Mouse (Mus musculus): ENCODE data around the gene Tubgcp4. TPM values are rescaled to one million over a fixed set of nuclear protein-coding genes. Genes with fewer than 3 reads are reported as not detected.

The Tubgcp4 gene
- polyA plus RNA-seq, 1 experiment from 2014 or later, result 27.4 TPM

- H3K27me3 ChIP-seq, result no peaks in the 10 kb centered on the region
- no peaks in the 10 kb centered on the region for H3K9me3 ChIP-seq (replicated peaks)
- no peak overlapping the region for H3K4me2 ChIP-seq
- no peaks in the 10 kb centered on the region for H3K4me1 ChIP-seq (replicated peaks)
- no peak overlapping the region for H3K4me3 ChIP-seq
- no peak for ATAC-seq (replicated peaks; ENCODE audit: insufficient number of reproducible peaks, insufficient read depth, low FRiP score, low read depth)
- WGBS, result 91% methylated on average over 3 of the region's 3 CpGs
- H3K36me3 ChIP-seq, result peaks cover 58% of the 10 kb centered on the region
- H3K9ac ChIP-seq, result no peak overlapping the region
- no peak overlapping the region for H3K27ac ChIP-seq
Observed at GRCm38 (mm10) chr2:121206541-121206940, 36.1 kb downstream of the Tubgcp4 start.

- no peak overlapping the region for H3K4me2 ChIP-seq
- no peaks in the 10 kb centered on the region for H3K9me3 ChIP-seq (replicated peaks)
- peaks cover 46% of the 10 kb centered on the region for H3K36me3 ChIP-seq
- H3K4me3 ChIP-seq, result no peak overlapping the region
- 58% methylated on average over 3 of the region's 3 CpGs for WGBS
- H3K27ac ChIP-seq, result no peak overlapping the region
- no peak for ATAC-seq (replicated peaks; ENCODE audit: insufficient number of reproducible peaks, insufficient read depth, low FRiP score, low read depth)
- no peaks in the 10 kb centered on the region for H3K27me3 ChIP-seq
- no peaks in the 10 kb centered on the region; the same call in 1 of the 2 replicates for H3K4me1 ChIP-seq (replicated peaks)
- H3K9ac ChIP-seq, result no peak overlapping the region
Observed at GRCm38 (mm10) chr2:121214491-121214890, 44.0 kb downstream of the Tubgcp4 start.

- Histone ChIP-seq H3K4me3 (no peak overlapping the region), H3K27ac (no peak overlapping the region), H3K4me2 (no peak overlapping the region), H3K9me3 (replicated peaks) (no peaks in the 10 kb centered on the region), H3K9ac (no peak overlapping the region), H3K36me3 (peaks cover 67% of the 10 kb centered on the region), H3K27me3 (no peaks in the 10 kb centered on the region), H3K4me1 (replicated peaks) (no peaks in the 10 kb centered on the region; the same call in 1 of the 2 replicates)
- no peak for ATAC-seq (replicated peaks; ENCODE audit: insufficient number of reproducible peaks, insufficient read depth, low FRiP score, low read depth)
Observed at GRCm38 (mm10) chr2:121219177-121219576, 48.7 kb downstream of the Tubgcp4 start.

- H3K9me3 ChIP-seq (replicated peaks), result no peaks in the 10 kb centered on the region
- no peak overlapping the region for H3K27ac ChIP-seq
- no peaks in the 10 kb centered on the region for H3K4me1 ChIP-seq (replicated peaks)
- no peaks in the 10 kb centered on the region for H3K27me3 ChIP-seq
- H3K4me3 ChIP-seq, result no peak overlapping the region
- no peak overlapping the region for H3K9ac ChIP-seq
- ATAC-seq (replicated peaks; ENCODE audit: insufficient number of reproducible peaks, insufficient read depth, low FRiP score, low read depth), result no peak
- no peak overlapping the region for H3K4me2 ChIP-seq
- peaks cover 60% of the 10 kb centered on the region for H3K36me3 ChIP-seq
Observed at GRCm38 (mm10) chr2:121219994-121220393, 49.5 kb downstream of the Tubgcp4 start.

GRCm38 (mm10) chr2:121223010-121223409 is 52.6 kb downstream of the Tubgcp4 start:
- H3K27me3 ChIP-seq, result no peaks in the 10 kb centered on the region
- WGBS, result 94% methylated on average over 2 of the region's 2 CpGs
- H3K27ac ChIP-seq, result no peak overlapping the region
- no peak overlapping the region for H3K9ac ChIP-seq
- H3K4me2 ChIP-seq, result no peak overlapping the region
- no peak overlapping the region for H3K4me3 ChIP-seq
- no peak for ATAC-seq (replicated peaks; ENCODE audit: insufficient number of reproducible peaks, insufficient read depth, low FRiP score, low read depth)
- peaks cover 65% of the 10 kb centered on the region for H3K36me3 ChIP-seq
- no peaks in the 10 kb centered on the region for H3K9me3 ChIP-seq (replicated peaks)
- H3K4me1 ChIP-seq (replicated peaks), result no peaks in the 10 kb centered on the region

GRCm38 (mm10) chr2:121228135-121228534 is 57.7 kb downstream of the Tubgcp4 start:
- Histone ChIP-seq H3K36me3 (peaks cover 62% of the 10 kb centered on the region), H3K4me2 (no peak overlapping the region), H3K9me3 (replicated peaks) (no peaks in the 10 kb centered on the region), H3K27ac (no peak overlapping the region), H3K4me3 (no peak overlapping the region), H3K4me1 (replicated peaks) (no peaks in the 10 kb centered on the region), H3K27me3 (no peaks in the 10 kb centered on the region), H3K9ac (no peak overlapping the region)
- 86% methylated on average over 4 of the region's 4 CpGs for whole genome bisulfite sequencing
- no peak for ATAC-seq (replicated peaks; ENCODE audit: insufficient number of reproducible peaks, insufficient read depth, low FRiP score, low read depth)

- Histone ChIP-seq H3K4me1 (replicated peaks) (peaks cover 6% of the 10 kb centered on the region; the same call in 1 of the 2 replicates), H3K36me3 (peaks cover 61% of the 10 kb centered on the region), H3K9me3 (replicated peaks) (no peaks in the 10 kb centered on the region), H3K4me2 (no peak overlapping the region), H3K27ac (no peak overlapping the region), H3K4me3 (no peak overlapping the region), H3K9ac (no peak overlapping the region), H3K27me3 (no peaks in the 10 kb centered on the region)
- 52% methylated on average over 8 of the region's 8 CpGs for WGBS
- no peak for ATAC-seq (replicated peaks; ENCODE audit: insufficient number of reproducible peaks, insufficient read depth, low FRiP score, low read depth)
Observed at GRCm38 (mm10) chr2:121235460-121236072, 65.1 kb downstream of the Tubgcp4 start.

GRCm38 (mm10) chr2:121239426-121239825 is 69.0 kb downstream of the Tubgcp4 start:
- H3K4me3 ChIP-seq, result no peak overlapping the region
- no peaks in the 10 kb centered on the region for H3K27me3 ChIP-seq
- no peak overlapping the region for H3K27ac ChIP-seq
- no peaks in the 10 kb centered on the region for H3K9me3 ChIP-seq (replicated peaks)
- peaks cover 53% of the 10 kb centered on the region for H3K36me3 ChIP-seq
- peaks cover 11% of the 10 kb centered on the region; the same call in 1 of the 2 replicates for H3K4me1 ChIP-seq (replicated peaks)
- WGBS, result 67% methylated on average over 4 of the region's 4 CpGs
- no peak overlapping the region for H3K4me2 ChIP-seq
- no peak for ATAC-seq (replicated peaks; ENCODE audit: insufficient number of reproducible peaks, insufficient read depth, low FRiP score, low read depth)
- no peak overlapping the region for H3K9ac ChIP-seq

- no peak for ATAC-seq (replicated peaks; ENCODE audit: insufficient number of reproducible peaks, insufficient read depth, low FRiP score, low read depth)
- H3K27ac ChIP-seq, result no peak overlapping the region
- H3K9me3 ChIP-seq (replicated peaks), result no peaks in the 10 kb centered on the region
- H3K4me2 ChIP-seq, result no peak overlapping the region
- 83% methylated on average over 5 of the region's 5 CpGs for whole genome bisulfite sequencing
- peaks cover 65% of the 10 kb centered on the region for H3K36me3 ChIP-seq
- H3K27me3 ChIP-seq, result no peaks in the 10 kb centered on the region
- H3K4me3 ChIP-seq, result no peak overlapping the region
- H3K9ac ChIP-seq, result no peak overlapping the region
- H3K4me1 ChIP-seq (replicated peaks), result peaks cover 9% of the 10 kb centered on the region; the same call in 1 of the 2 replicates
Observed at GRCm38 (mm10) chr2:121244099-121244498, 73.6 kb downstream of the Tubgcp4 start.

Other genes with a start within 250 kb of the Tubgcp4 start
- 17.5 and 21.3 TPM in 2 replicates for gene Ubr1, start 199.9 kb upstream of the Tubgcp4 start, polyA plus RNA-seq (2015; fragmentation: Nextera tagmentation; extraction: Ambion mirVana)
- gene Tmem62, start 193.6 kb upstream of the Tubgcp4 start, polyA plus RNA-seq (2015; fragmentation: Nextera tagmentation; extraction: Ambion mirVana), result 2.8 and 2.9 TPM in 2 replicates
- 41.9 and 42.9 TPM in 2 replicates for gene Ccndbp1, start 162.3 kb upstream of the Tubgcp4 start, polyA plus RNA-seq (2015; fragmentation: Nextera tagmentation; extraction: Ambion mirVana)
- gene Epb42, start 133.6 kb upstream of the Tubgcp4 start, polyA plus RNA-seq (2015; fragmentation: Nextera tagmentation; extraction: Ambion mirVana), result 1.8 and 5.5 TPM in 2 replicates
- gene Tgm5, start 84.8 kb upstream of the Tubgcp4 start, polyA plus RNA-seq (2015; fragmentation: Nextera tagmentation; extraction: Ambion mirVana), result 0.06 TPM in 1 of 2 replicates, not detected in the other
- gene Tgm7, start 60.9 kb upstream of the Tubgcp4 start, polyA plus RNA-seq (2015; fragmentation: Nextera tagmentation; extraction: Ambion mirVana), result not detected in 2 replicates
- 14.6 and 15.1 TPM in 2 replicates for gene Adal, start 30.2 kb upstream of the Tubgcp4 start, polyA plus RNA-seq (2015; fragmentation: Nextera tagmentation; extraction: Ambion mirVana)
- 17.3 and 17.5 TPM in 2 replicates for gene Lcmt2, start 30.0 kb upstream of the Tubgcp4 start, polyA plus RNA-seq (2015; fragmentation: Nextera tagmentation; extraction: Ambion mirVana)
- gene Zscan29, start 471 bp downstream of the Tubgcp4 start, polyA plus RNA-seq (2015; fragmentation: Nextera tagmentation; extraction: Ambion mirVana), result 6.4 TPM in 2 replicates
- gene Trp53bp1, start 100.8 kb downstream of the Tubgcp4 start, polyA plus RNA-seq (2015; fragmentation: Nextera tagmentation; extraction: Ambion mirVana), result 43.6 and 45.5 TPM in 2 replicates
- gene Map1a, start 118.9 kb downstream of the Tubgcp4 start, polyA plus RNA-seq (2015; fragmentation: Nextera tagmentation; extraction: Ambion mirVana), result 3.5 and 4.8 TPM in 2 replicates
- 11.3 and 12.6 TPM in 2 replicates for gene Ppip5k1, start 184.7 kb downstream of the Tubgcp4 start, polyA plus RNA-seq (2015; fragmentation: Nextera tagmentation; extraction: Ambion mirVana)
- gene Ckmt1, start 187.1 kb downstream of the Tubgcp4 start, polyA plus RNA-seq (2015; fragmentation: Nextera tagmentation; extraction: Ambion mirVana), result 0.88 and 2.4 TPM in 2 replicates
- gene Strc, start 216.5 kb downstream of the Tubgcp4 start, polyA plus RNA-seq (2015; fragmentation: Nextera tagmentation; extraction: Ambion mirVana), result not detected in 2 replicates
- gene Pdia3, start 243.1 kb downstream of the Tubgcp4 start, polyA plus RNA-seq (2015; fragmentation: Nextera tagmentation; extraction: Ambion mirVana), result 441 and 490 TPM in 2 replicates
- gene Catsper2, start 243.1 kb downstream of the Tubgcp4 start, polyA plus RNA-seq (2015; fragmentation: Nextera tagmentation; extraction: Ambion mirVana), result 2.0 and 2.5 TPM in 2 replicates

Data from heart, embryonic 15.5 days (tissue).